Mouse (Mus musculus) regulatory T cell (primary cell): ENCODE data around the gene Sf3b1.
"Not testable (repeated sequence)": the region's sequence is repeated elsewhere in the genome, so short reads cannot be mapped to it uniquely, and the experiment has no call there.

ENCODE experiments used
- in situ Hi-C: fragments of 300-600 bp; cut with MboI, MseI; formaldehyde crosslinking; loops from one replicate; pipeline ENCODE4 v1.15.1; 2025; ENCODE audit warnings: high pct_unique_total_duplicates

The Sf3b1 gene

GRCm38 (mm10) chr1:55027253-55027801 lies at the start of gene Sf3b1:
TSS of gene Sf3b1 (minus strand) at chr1:55027481.
- in situ Hi-C loops, result loop anchor here (10.0 kb wide), 1 partner anchor 57 kb away; the partner anchor contains the start of genes Hspd1 and Hspe1

GRCm38 (mm10) chr1:55076395-55076743 lies 49.1 kb upstream of the Sf3b1 start:
- in situ Hi-C loops, result no loop called here

DNA sequence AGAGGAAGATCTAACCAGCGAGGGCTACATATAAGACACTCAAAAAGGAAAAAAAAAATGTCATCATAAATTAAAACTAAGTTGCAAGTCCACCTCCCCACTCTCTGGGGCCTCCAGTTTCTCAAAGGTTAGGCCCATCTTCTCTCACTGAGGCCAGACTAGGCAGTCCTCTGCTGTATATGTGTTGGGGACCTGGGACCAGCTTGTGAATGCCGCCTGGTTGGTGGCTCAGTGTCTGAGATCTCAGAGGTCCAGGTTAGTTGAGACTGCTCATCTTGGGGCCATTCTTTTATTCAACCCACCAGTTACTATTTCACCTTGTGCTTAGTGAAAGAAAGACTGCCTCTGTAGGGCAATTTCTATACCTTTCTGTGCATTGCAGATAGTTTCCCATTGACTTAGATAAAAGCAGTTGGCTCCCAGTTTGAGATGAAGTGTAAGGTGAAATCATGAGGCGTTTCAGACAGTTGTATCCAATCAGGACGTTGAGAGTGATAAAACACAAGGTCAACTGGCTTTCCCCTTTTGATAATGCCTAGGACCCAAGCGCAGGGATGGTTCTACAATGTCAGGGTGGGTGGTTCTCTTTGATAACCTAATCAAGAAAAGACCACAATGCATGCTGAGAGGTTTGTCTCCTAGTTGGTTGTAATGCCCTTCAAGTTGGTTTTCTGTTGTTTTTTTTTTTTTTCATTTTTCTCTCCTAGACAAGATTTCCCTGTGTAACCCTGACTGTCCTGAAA lies 48.5 kb upstream of the Sf3b1 start:
- in situ Hi-C loops, result no loop called here

GRCm38 (mm10) chr1:55074757-55075156 lies 47.5 kb upstream of the Sf3b1 start:
- in situ Hi-C loops, result no loop called here

- in situ Hi-C loops, result not testable (repeated sequence)
Measured at GRCm38 (mm10) chr1:55072328-55072727, 45.0 kb upstream of the Sf3b1 start.

GRCm38 (mm10) chr1:55061772-55062171 lies 34.5 kb upstream of the Sf3b1 start:
- in situ Hi-C loops, result no loop called here

DNA sequence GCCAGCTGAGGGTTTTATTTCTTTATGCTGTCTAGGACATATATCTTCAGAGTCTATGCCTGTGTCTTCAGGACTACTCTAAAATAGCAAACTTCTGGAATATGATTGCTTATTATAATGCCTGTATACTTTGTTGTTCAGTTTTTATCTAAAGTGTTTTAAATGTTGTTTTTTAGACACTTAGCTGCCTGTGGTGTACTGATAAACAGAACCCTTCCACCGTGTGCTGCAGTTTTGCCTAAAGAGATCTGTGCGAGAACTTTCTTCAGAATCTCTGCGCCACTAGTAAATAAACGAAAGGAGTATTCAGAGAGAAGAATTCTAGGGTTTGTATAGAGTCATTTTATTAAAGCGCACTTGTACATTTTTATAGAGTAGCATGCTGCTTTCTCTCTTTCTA lies 33.8 kb upstream of the Sf3b1 start:
- in situ Hi-C loops, result no loop called here

DNA sequence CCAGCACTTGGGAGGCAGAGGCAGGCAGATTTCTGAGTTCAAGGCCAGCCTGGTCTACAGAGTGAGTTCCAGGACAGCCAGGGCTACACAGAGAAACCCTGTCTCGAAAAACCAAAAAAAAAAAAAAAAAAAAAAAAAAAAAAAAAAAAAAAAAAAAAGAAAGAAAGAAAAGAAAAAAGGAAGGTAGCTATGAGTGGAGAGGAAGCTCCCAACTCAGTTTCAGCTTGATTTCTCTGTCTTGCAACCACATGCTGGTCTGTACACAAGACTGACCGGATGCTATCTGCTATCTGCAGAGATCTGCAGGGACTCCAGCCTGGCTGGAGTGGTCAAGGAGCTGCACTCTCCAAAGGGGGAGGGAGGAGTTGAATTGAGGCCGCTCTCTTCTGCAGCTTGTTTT lies 31.1 kb upstream of the Sf3b1 start:
- in situ Hi-C loops, result not testable (repeated sequence)

GRCm38 (mm10) chr1:55055322-55056115 lies 28.2 kb upstream of the Sf3b1 start:
- in situ Hi-C loops, result no loop called here

- in situ Hi-C loops, result no loop called here
Measured at GRCm38 (mm10) chr1:55053596-55053995, 26.3 kb upstream of the Sf3b1 start.

DNA sequence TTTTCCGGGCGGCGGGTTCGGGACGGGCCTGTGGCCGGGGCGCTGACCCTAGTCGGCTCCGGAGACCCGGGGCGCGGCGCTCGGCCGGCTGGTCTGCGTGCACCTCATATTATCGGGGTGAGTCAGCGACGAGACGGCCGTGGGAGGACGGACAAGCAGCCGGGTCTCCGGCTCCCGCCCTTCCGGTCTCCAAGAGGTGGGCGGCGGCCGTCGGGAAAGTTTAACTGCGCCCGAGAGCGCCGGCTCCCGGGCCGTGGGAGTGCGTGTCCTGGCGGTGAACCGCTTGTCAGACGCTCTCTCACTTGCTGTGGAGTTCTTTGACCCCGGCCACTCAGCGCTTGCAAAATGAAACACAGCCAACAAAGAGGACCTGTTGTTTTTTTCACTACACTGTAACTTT lies 25.7 kb upstream of the Sf3b1 start:
- in situ Hi-C loops, result no loop called here

- in situ Hi-C loops, result no loop called here
Measured at GRCm38 (mm10) chr1:55052355-55052953, 25.2 kb upstream of the Sf3b1 start, which contains the start of gene Coq10b. TSS of gene Coq10b (plus strand) at chr1:55052770.

- in situ Hi-C loops, result no loop called here
Measured at GRCm38 (mm10) chr1:55051671-55052070, 24.4 kb upstream of the Sf3b1 start.

DNA sequence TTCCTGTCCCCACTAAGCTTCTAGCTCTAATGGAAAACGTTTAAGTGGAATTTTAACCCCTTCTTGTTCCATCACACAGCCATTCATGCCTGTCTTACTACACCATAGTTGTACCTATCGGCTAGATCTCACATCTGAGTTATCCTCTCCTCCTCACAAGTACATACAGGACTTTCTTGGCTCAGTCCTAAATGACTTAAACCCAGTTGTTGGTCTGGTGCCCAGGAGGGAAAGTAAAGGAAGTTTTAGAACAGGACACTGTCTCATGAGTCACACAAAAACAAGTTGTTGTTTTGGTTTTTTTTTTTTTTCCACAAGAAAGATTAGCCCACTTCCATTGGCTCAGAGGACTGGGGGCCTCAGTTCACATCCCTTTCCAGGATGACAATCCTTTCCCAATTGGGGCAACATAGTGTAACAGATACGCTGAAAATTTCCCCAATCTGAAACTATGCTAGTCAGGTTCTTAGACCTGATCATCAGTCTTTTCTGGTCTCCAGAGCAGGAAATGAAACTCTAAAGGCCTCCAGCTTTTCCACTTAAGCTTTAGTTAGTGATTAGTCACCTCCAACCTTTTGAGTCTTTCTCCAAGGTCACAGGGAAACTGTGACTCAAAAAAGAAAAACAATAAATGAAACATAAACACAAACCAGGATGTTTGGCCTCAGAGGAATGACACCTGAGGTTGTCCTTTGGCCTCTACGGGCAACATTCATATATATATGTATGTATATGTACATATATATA lies 21.7 kb upstream of the Sf3b1 start:
- in situ Hi-C loops, result no loop called here

- in situ Hi-C loops, result no loop called here
Measured at GRCm38 (mm10) chr1:55043164-55043563, 15.9 kb upstream of the Sf3b1 start.

DNA sequence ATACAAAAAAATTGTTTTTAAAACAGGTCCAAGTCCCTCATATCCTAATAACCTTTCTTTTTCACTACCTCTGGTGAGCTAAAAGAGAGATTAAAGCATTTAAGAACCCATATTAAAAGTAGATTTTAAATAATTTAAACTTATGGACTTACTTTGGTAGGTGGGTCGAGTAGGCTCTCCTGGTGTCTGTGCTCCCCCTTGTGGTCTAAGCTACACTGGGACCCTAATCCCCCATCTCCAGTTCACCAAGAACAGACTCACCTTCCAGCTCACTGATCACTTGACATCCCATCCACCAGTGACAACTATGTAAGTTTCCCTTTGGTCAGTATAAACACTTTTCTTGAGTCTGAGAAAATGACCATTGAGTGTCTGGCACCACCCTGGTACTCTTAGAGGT lies 15.0 kb upstream of the Sf3b1 start:
- in situ Hi-C loops, result no loop called here

- in situ Hi-C loops, result no loop called here
Measured at GRCm38 (mm10) chr1:55041691-55042090, 14.4 kb upstream of the Sf3b1 start.

DNA sequence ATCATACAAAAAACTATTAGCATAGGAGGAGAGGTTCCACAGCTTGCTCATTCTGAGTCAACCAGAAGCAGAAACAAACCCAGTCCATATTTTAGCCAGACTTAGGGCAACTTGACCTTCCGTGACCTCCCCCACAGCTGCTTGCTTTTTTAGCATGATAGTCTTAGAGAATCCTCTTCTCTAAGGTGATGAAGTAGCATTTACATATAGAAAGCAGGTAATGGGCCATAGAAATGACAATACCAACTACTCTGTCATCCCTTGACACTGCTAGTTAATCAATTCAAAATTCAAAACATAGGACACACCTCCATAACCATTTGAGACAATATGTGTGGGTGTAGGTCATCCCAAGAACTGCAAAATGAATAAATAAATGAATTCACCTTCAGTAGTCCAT lies 12.7 kb upstream of the Sf3b1 start:
- in situ Hi-C loops, result no loop called here

DNA sequence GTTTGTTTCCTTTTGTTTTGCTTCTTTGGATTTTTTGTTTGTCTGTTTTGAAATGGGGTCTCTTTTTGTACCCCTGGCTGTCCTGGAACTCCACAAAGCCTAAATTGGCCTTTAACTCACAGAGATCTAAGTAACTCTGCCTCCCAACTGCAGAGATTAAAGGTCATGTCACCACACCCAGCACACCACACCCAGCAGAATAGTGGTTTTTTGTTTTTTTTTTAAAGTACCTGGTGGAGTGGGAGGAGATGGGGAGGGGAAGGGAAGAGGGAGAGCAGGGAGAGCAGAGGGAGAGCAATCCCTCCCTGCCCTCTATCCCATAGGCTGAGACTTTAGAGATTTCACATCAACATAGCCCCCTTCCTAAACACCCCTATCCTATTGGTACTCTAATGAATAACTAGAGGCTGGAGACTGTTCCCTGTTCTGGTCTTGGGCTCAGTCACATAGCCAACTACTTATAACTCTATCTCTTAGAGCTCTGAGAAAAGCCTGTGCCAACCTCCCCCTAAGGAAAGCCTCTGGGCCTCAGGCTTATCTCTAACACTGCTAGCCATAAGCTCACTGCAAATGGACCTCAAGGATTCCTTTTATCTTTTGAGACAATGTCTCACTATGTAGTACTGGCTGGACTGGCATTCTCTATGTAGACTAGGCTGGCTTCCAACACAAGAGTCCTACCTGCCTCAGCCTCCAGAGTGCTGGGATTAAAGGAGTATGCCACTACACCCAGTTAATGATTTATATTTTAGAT lies 3.9 kb upstream of the Sf3b1 start:
- in situ Hi-C loops, result no loop called here

DNA sequence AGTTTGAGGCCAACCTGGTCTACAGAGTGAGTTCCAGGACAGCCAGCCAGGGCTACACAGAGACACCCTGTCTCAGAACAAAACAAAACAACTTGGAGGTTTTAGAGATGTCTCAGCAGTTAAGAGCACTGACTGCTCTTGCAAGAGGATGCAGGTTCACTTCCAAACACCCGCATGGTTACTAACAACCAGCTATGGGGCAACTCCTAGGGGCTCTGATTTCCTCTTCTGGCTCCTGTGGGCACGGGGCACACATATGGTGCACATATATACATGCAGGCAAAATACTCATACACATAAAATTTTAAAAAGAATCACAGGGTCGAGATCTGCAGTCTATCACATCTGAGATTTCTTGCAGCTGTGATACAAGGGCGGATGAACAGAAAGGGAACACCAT lies 2.2 kb upstream of the Sf3b1 start:
- in situ Hi-C loops, result loop anchor here (10.0 kb wide), 1 partner anchor 55 kb away; the partner anchor contains the start of genes Hspd1 and Hspe1
